Mouse (Mus musculus): ENCODE measurements around the gene Pigu. TPM values are rescaled to one million over a fixed set of nuclear protein-coding genes. Genes with fewer than 3 reads are reported as not detected.
A peak's percentile ranks its signal among the peaks of the same experiment; 100 is the strongest.

Pigu gene
- polyA plus RNA-seq, 1 experiment from 2014 or later: 63.6 TPM

GRCm38 (mm10) chr2:155242296-155242855 is 114.9 kb downstream of the Pigu start:
- DNase-seq (ENCODE audit: low spot score): no peak
- no peak overlapping the region for H3K9ac ChIP-seq (ENCODE audit: low read length)
- peaks cover 14% of the 10 kb centered on the region for H3K4me1 ChIP-seq (ENCODE audit: control insufficient read depth, insufficient read depth, low read length)
- no peak overlapping the region for H3K27ac ChIP-seq (ENCODE audit: low read depth, low read length)
- no peak for ATAC-seq
- WGBS: 92% methylated on average over 7 of the region's 7 CpGs
- no peaks in the 10 kb centered on the region for H3K27me3 ChIP-seq (replicated peaks; ENCODE audit: control insufficient read depth, insufficient read depth, low read length)
- H3K4me2 ChIP-seq (ENCODE audit: low read length): no peak overlapping the region
- H3K36me3 ChIP-seq (ENCODE audit: control insufficient read depth, insufficient read depth, low read length): peaks cover 49% of the 10 kb centered on the region
- H3K4me3 ChIP-seq (ENCODE audit: low read depth, low read length): no peak overlapping the region
- H3K9me3 ChIP-seq (replicated peaks; ENCODE audit: control insufficient read depth, low read length): no peaks in the 10 kb centered on the region

- ATAC-seq (no peak), DNase-seq (ENCODE audit: low spot score) (no peak)
- peaks cover 17% of the 10 kb centered on the region for H3K4me1 ChIP-seq (ENCODE audit: control insufficient read depth, insufficient read depth, low read length)
- no peaks in the 10 kb centered on the region for H3K27me3 ChIP-seq (replicated peaks; ENCODE audit: control insufficient read depth, insufficient read depth, low read length)
- no peak overlapping the region for H3K27ac ChIP-seq (ENCODE audit: low read depth, low read length)
- no peak overlapping the region for H3K9ac ChIP-seq (ENCODE audit: low read length)
- no peak overlapping the region for H3K4me2 ChIP-seq (ENCODE audit: low read length)
- no peaks in the 10 kb centered on the region for H3K9me3 ChIP-seq (replicated peaks; ENCODE audit: control insufficient read depth, low read length)
- H3K36me3 ChIP-seq (ENCODE audit: control insufficient read depth, insufficient read depth, low read length): peaks cover 38% of the 10 kb centered on the region
- H3K4me3 ChIP-seq (ENCODE audit: low read depth, low read length): no peak overlapping the region
- WGBS: 88% methylated on average over 4 of the region's 4 CpGs
These were observed 116.3 kb downstream of the Pigu start for GRCm38 (mm10) chr2:155240915-155241314.

GRCm38 (mm10) chr2:155237276-155237675 is 120.0 kb downstream of the Pigu start:
- Histone ChIP-seq H3K27ac (ENCODE audit: low read depth, low read length) (no peak overlapping the region), H3K4me3 (ENCODE audit: low read depth, low read length) (peak overlapping the region; percentile 82), H3K36me3 (ENCODE audit: control insufficient read depth, insufficient read depth, low read length) (peaks cover 4% of the 10 kb centered on the region; the same call in 1 of the 2 replicates), H3K9me3 (replicated peaks; ENCODE audit: control insufficient read depth, low read length) (no peaks in the 10 kb centered on the region), H3K27me3 (replicated peaks; ENCODE audit: control insufficient read depth, insufficient read depth, low read length) (no peaks in the 10 kb centered on the region), H3K4me1 (ENCODE audit: control insufficient read depth, insufficient read depth, low read length) (peaks cover 20% of the 10 kb centered on the region), H3K9ac (ENCODE audit: low read length) (peak overlapping the region; percentile 88), H3K4me2 (ENCODE audit: low read length) (peak overlapping the region; percentile 67)
- ATAC-seq: no peak
- 16% methylated on average over 4 of the region's 4 CpGs for WGBS
- no peak for DNase-seq (ENCODE audit: low spot score)

- peak within 1 kb of the TSS; percentile 88 for H3K9ac ChIP-seq (ENCODE audit: low read length)
- H3K36me3 ChIP-seq (ENCODE audit: control insufficient read depth, insufficient read depth, low read length): peaks cover 4% of the 10 kb centered on the region; the same call in 1 of the 2 replicates
- H3K4me2 ChIP-seq (ENCODE audit: low read length): peak within 1 kb of the TSS; percentile 67
- WGBS: under 1% methylated on average over 50 of the region's 50 CpGs
- peaks cover 20% of the 10 kb centered on the region for H3K4me1 ChIP-seq (ENCODE audit: control insufficient read depth, insufficient read depth, low read length)
- H3K27me3 ChIP-seq (replicated peaks; ENCODE audit: control insufficient read depth, insufficient read depth, low read length): no peaks in the 10 kb centered on the region
- peak within 1 kb of the TSS; percentile 82 for H3K4me3 ChIP-seq (ENCODE audit: low read depth, low read length)
- peak; percentile 100 for ATAC-seq
- peak within 1 kb of the TSS; percentile 78 for H3K27ac ChIP-seq (ENCODE audit: low read depth, low read length)
- peak; percentile 98 for DNase-seq (ENCODE audit: low spot score)
- no peaks in the 10 kb centered on the region for H3K9me3 ChIP-seq (replicated peaks; ENCODE audit: control insufficient read depth, low read length)
These were observed 120.8 kb downstream of the Pigu start, which contains the start of gene Dynlrb1 for GRCm38 (mm10) chr2:155236362-155236992. Dynlrb1 (plus strand) TSS chr2:155236533.

- ATAC-seq (peak; percentile 87), DNase-seq (ENCODE audit: low spot score) (peak; percentile 32)
- Histone ChIP-seq H3K27ac (ENCODE audit: low read depth, low read length) (peak overlapping the region; percentile 78), H3K27me3 (replicated peaks; ENCODE audit: control insufficient read depth, insufficient read depth, low read length) (no peaks in the 10 kb centered on the region), H3K4me3 (ENCODE audit: low read depth, low read length) (peak overlapping the region; percentile 82), H3K36me3 (ENCODE audit: control insufficient read depth, insufficient read depth, low read length) (no peaks in the 10 kb centered on the region), H3K4me2 (ENCODE audit: low read length) (peak overlapping the region; percentile 67), H3K4me1 (ENCODE audit: control insufficient read depth, insufficient read depth, low read length) (peaks cover 20% of the 10 kb centered on the region), H3K9ac (ENCODE audit: low read length) (peak overlapping the region; percentile 88), H3K9me3 (replicated peaks; ENCODE audit: control insufficient read depth, low read length) (no peaks in the 10 kb centered on the region)
- WGBS: 5% methylated on average over 13 of the region's 13 CpGs
These were observed 121.4 kb downstream of the Pigu start for GRCm38 (mm10) chr2:155235746-155236361.

MicroRNAs encoded within 50 kb of the gene (microRNA counts, 519-probe panel; counts per million panel counts)
- not detected for microRNA mmu-miR-695

Small RNA genes lying within 50 kb of the gene (microRNA-seq; reads per million reads assigned to microRNA genes)
- not detected for gene Mir695

Other genes starting within 250 kb of the Pigu start
- gene Itch, start 223.9 kb downstream of the Pigu start, polyA plus RNA-seq (2014; fragmentation: Nextera tagmentation; extraction: Ambion mirVana): 30.4 and 40.4 TPM in 2 replicates
- 808 and 966 TPM in 2 replicates for gene Dynlrb1, start 120.9 kb downstream of the Pigu start, polyA plus RNA-seq (2014; fragmentation: Nextera tagmentation; extraction: Ambion mirVana)
- gene Map1lc3a, start 81.1 kb downstream of the Pigu start, polyA plus RNA-seq (2014; fragmentation: Nextera tagmentation; extraction: Ambion mirVana): 338 TPM in 2 replicates
- gene Trp53inp2, start 23.6 kb upstream of the Pigu start, polyA plus RNA-seq (2014; fragmentation: Nextera tagmentation; extraction: Ambion mirVana): 57.7 and 72.6 TPM in 2 replicates
- 29.9 and 30.8 TPM in 2 replicates for gene Ncoa6, start 116.5 kb upstream of the Pigu start, polyA plus RNA-seq (2014; fragmentation: Nextera tagmentation; extraction: Ambion mirVana)
- gene Acss2, start 160.5 kb upstream of the Pigu start, polyA plus RNA-seq (2014; fragmentation: Nextera tagmentation; extraction: Ambion mirVana): 17.5 TPM in 2 replicates
- gene Ggt7, start 160.8 kb upstream of the Pigu start, polyA plus RNA-seq (2014; fragmentation: Nextera tagmentation; extraction: Ambion mirVana): 18.8 and 25.6 TPM in 2 replicates
- gene Gss, start 235.4 kb upstream of the Pigu start, polyA plus RNA-seq (2014; fragmentation: Nextera tagmentation; extraction: Ambion mirVana): 14.6 and 17.0 TPM in 2 replicates

Measured in forebrain, embryonic 14.5 days (tissue).